Mouse (Mus musculus): ENCODE measurements around the gene Unc50.
A peak's percentile ranks its signal among the peaks of the same experiment; 100 is the strongest.

Unc50 gene

GRCm38 (mm10) chr1:37448361-37449095 lies 18.6 kb downstream of the Unc50 start:
- DNase-seq (ENCODE audit: low read depth, low spot score): peak; percentile 65

- no peak for DNase-seq (ENCODE audit: low read depth, low spot score)
These were observed 21.3 kb downstream of the Unc50 start for GRCm38 (mm10) chr1:37451270-37451669.

- DNase-seq (ENCODE audit: low read depth, low spot score): no peak
These were observed 27.6 kb downstream of the Unc50 start for GRCm38 (mm10) chr1:37457546-37457945.

- no peak for DNase-seq (ENCODE audit: low read depth, low spot score)
These were observed 35.0 kb downstream of the Unc50 start for GRCm38 (mm10) chr1:37464878-37465452.

- peak; percentile 66 for DNase-seq (ENCODE audit: low read depth, low spot score)
These were observed 36.5 kb downstream of the Unc50 start for GRCm38 (mm10) chr1:37466322-37466995.

- peak; percentile 59 for DNase-seq (ENCODE audit: low read depth, low spot score)
These were observed 37.9 kb downstream of the Unc50 start for GRCm38 (mm10) chr1:37467806-37468205.

- DNase-seq (ENCODE audit: low read depth, low spot score): no peak
These were observed 39.1 kb downstream of the Unc50 start for GRCm38 (mm10) chr1:37469007-37469406.

- peak; percentile 55 for DNase-seq (ENCODE audit: low read depth, low spot score)
These were observed 41.5 kb downstream of the Unc50 start for GRCm38 (mm10) chr1:37471179-37472148.

- peak; percentile 68 for DNase-seq (ENCODE audit: low read depth, low spot score)
These were observed 43.3 kb downstream of the Unc50 start for GRCm38 (mm10) chr1:37473251-37473650.

- DNase-seq (ENCODE audit: low read depth, low spot score): peak; percentile 85
These were observed 44.1 kb downstream of the Unc50 start for GRCm38 (mm10) chr1:37474046-37474445.

- peak; percentile 88 for DNase-seq (ENCODE audit: low read depth, low spot score)
These were observed 44.8 kb downstream of the Unc50 start for GRCm38 (mm10) chr1:37474634-37475190.

GRCm38 (mm10) chr1:37475312-37475711 lies 45.4 kb downstream of the Unc50 start:
- no peak for DNase-seq (ENCODE audit: low read depth, low spot score)

- no peak for DNase-seq (ENCODE audit: low read depth, low spot score)
These were observed 47.3 kb downstream of the Unc50 start for GRCm38 (mm10) chr1:37477250-37477649.

- DNase-seq (ENCODE audit: low read depth, low spot score): peak; percentile 62
These were observed 48.0 kb downstream of the Unc50 start for GRCm38 (mm10) chr1:37477928-37478327.

- no peak for DNase-seq (ENCODE audit: low read depth, low spot score)
These were observed 48.5 kb downstream of the Unc50 start for GRCm38 (mm10) chr1:37478416-37478815.

GRCm38 (mm10) chr1:37479074-37479473 lies 49.1 kb downstream of the Unc50 start:
- DNase-seq (ENCODE audit: low read depth, low spot score): no peak

- no peak for DNase-seq (ENCODE audit: low read depth, low spot score)
These were observed 49.8 kb downstream of the Unc50 start for GRCm38 (mm10) chr1:37479759-37480158.

- peak; percentile 45 for DNase-seq (ENCODE audit: low read depth, low spot score)
These were observed 50.8 kb downstream of the Unc50 start for GRCm38 (mm10) chr1:37480731-37481130.

- no peak for DNase-seq (ENCODE audit: low read depth, low spot score)
These were observed 51.4 kb downstream of the Unc50 start for GRCm38 (mm10) chr1:37481331-37481730.

- no peak for DNase-seq (ENCODE audit: low read depth, low spot score)
These were observed 54.7 kb downstream of the Unc50 start for GRCm38 (mm10) chr1:37484612-37485011.

GRCm38 (mm10) chr1:37486439-37486838 lies 56.5 kb downstream of the Unc50 start:
- peak; percentile 59 for DNase-seq (ENCODE audit: low read depth, low spot score)

Data from A20 (cell line).